Mouse (Mus musculus) embryonic fibroblast, embryonic 13.5 days (primary cell): ENCODE data around the gene Unc5a.

Source experiments
- CTCF ChIP-seq: IDR thresholded peaks from 2 replicates; pipeline ENCODE4 v1.5.1; 2011; ENCODE audit warnings: mild to moderate bottlenecking, control low read depth, low read length, moderate library complexity, borderline replicate concordance; ENCODE audit not compliant: insufficient read depth
- POLR2A ChIP-seq: IDR thresholded peaks from 2 replicates; pipeline ENCODE4 v1.6.1; 2011; ENCODE audit warnings: low read depth, mild to moderate bottlenecking, control low read depth, low read length, moderate library complexity

DNA sequence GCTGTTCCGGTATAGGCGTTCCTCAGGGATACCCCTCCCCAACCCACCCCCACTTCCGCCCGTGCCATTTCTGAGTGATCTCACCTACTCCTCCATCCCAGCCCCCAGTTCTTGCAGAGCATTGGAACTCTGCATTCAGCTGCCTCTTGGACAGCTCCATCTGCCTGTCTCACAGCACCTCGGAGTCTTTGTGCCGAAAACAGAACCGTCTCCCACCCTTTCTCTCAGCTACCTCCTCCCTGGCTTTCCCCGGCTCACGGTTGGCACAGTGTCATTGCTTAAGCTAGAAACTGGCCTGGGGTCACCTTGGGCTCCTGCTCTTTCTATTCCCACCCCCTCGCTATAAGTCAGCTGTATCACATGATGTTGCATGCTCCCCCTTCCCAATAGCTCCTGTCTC is 51.2 kb downstream of the Unc5a start:
- TF ChIP-seq POLR2A (no peak), CTCF (no peak)
